Mouse (Mus musculus) liver, embryonic 14.5 days (tissue): ENCODE data around the gene Cmip. TPM values are rescaled to one million over a fixed set of nuclear protein-coding genes. Genes with fewer than 3 reads are reported as not detected.

Source experiments
- ATAC-seq: fragments of 200-750 bp; cut with Nextera tagmentation; 2 replicates; pipeline ENCODE4 v1.8.0; 2017; ENCODE audit warnings: moderate number of reproducible peaks, mild to moderate bottlenecking, moderate library complexity; ENCODE audit not compliant: insufficient read depth
- DNase-seq, 3 experiments: peaks; one replicate each; pipeline ENCODE4 v3.0.0-alpha.2; 2012 to 2013; ENCODE audit warnings: low read depth in 3 of 3, low spot score in 3 of 3
- H3K27ac ChIP-seq: fragments of 300-500 bp; sonication (generic); 2 replicates; pipeline ENCODE4 v1.5.1; 2014; ENCODE audit warnings: moderate library complexity, mild to moderate bottlenecking, control low read depth, inconsistent platforms
- H3K27me3 ChIP-seq: fragments of 300-500 bp; sonication (generic); 2 replicates; pipeline ENCODE4 v1.6.1; 2014; ENCODE audit warnings: mild to moderate bottlenecking, low read length, moderate library complexity; ENCODE audit not compliant: control insufficient read depth, insufficient read depth
- H3K36me3 ChIP-seq: fragments of 300-500 bp; sonication (generic); replicated peaks from 2 replicates; pipeline ENCODE4 v1.6.1; 2014; ENCODE audit warnings: low read depth; ENCODE audit not compliant: control insufficient read depth, insufficient read depth
- H3K4me1 ChIP-seq, 2 experiments: fragments of 200-500 bp in 1 of 2; fragments of 300-500 bp in 1 of 2; sonication (generic) in 1 of 2; replicated peaks; 2 replicates each; pipeline ENCODE4 v1.6.1; 2012 to 2014; ENCODE audit warnings: antibody characterized with exemption in 1 of 2, inconsistent platforms in 1 of 2, low read length in 1 of 2; ENCODE audit not compliant: control insufficient read depth in 2 of 2, insufficient read depth in 2 of 2
- H3K4me2 ChIP-seq: fragments of 300-500 bp; sonication (generic); 2 replicates; pipeline ENCODE4 v1.6.1; 2014; ENCODE audit warnings: low read depth, mild to moderate bottlenecking, control low read depth, moderate library complexity
- H3K4me3 ChIP-seq, 2 experiments: fragments of 200-500 bp in 1 of 2; fragments of 300-500 bp in 1 of 2; sonication (generic) in 1 of 2; 2 replicates each; pipeline ENCODE4 v1.5.1; 2012 to 2014; ENCODE audit warnings: low read depth in 2 of 2, low read length in 2 of 2, mild to moderate bottlenecking in 2 of 2, control low read depth in 1 of 2, inconsistent platforms in 1 of 2, moderate library complexity in 1 of 2; ENCODE audit not compliant: insufficient read depth in 1 of 2
- H3K9ac ChIP-seq: fragments of 300-500 bp; sonication (generic); replicated peaks from 2 replicates; pipeline ENCODE4 v1.6.1; 2014; ENCODE audit warnings: mild to moderate bottlenecking, control low read depth, moderate library complexity
- H3K9me3 ChIP-seq: fragments of 300-500 bp; sonication (generic); 2 replicates; pipeline ENCODE4 v1.6.1; 2016; ENCODE audit warnings: low read length, mixed read lengths; ENCODE audit not compliant: control insufficient read depth
- CTCF ChIP-seq: IDR thresholded peaks from 2 replicates; pipeline ENCODE4 v1.5.1; 2016; ENCODE audit warnings: antibody characterized with exemption, low read depth, control low read depth
- EP300 ChIP-seq: IDR thresholded peaks from 2 replicates; pipeline ENCODE4 v1.6.1; 2016; ENCODE audit warnings: antibody characterized with exemption, low read depth
- WGBS: fragments of 180-500 bp; shearing (Covaris S2); extraction: QIAGEN DNeasy Blood & Tissue Kit; methylation state at CpG from one replicate; pipeline ENCODE4 v1.1.7; 2014; ENCODE audit not compliant: insufficient replicate concordance; 5-methylcytosine and 5-hydroxymethylcytosine counted together
- polyA plus RNA-seq, 2 experiments: library from polyadenylated mRNA; depleted of rRNA in 1 of 2; stranded (reverse) in 1 of 2; unstranded in 1 of 2; fragments of >200 nt; fragmentation: Nextera tagmentation in 1 of 2; extraction: Ambion mirVana in 1 of 2; gene quantifications; 2 replicates each; pipeline versions ENCODE4 v1.2.1 to v1.2.3; 2012 to 2014

Cmip gene
- polyA plus RNA-seq, 2 experiments = 6.7 to 10.4 TPM

DNA sequence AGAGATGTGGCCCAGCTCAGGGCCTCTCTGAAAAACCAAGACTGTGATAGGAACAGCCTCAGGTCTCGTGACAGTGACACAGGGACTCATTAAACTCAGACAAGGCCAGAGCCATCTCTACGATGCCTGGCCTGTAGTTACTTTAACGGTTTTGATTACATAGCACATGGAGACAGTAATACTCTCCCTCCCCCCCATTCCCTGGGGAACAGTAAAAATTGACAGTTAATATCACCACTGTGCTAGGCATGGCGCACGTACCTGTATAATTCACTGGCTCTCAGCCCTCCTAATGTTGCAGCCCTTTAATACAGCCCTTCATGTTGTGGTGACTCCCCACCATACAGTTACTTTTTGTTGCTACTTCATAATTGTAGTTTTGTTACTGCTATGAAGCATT is 188.6 kb downstream of the Cmip start:
- Histone ChIP-seq H3K27me3 (no peaks in the 10 kb centered on the region), H3K27ac (no peak overlapping the region), H3K4me3 (no peak overlapping the region), H3K36me3 (peaks cover 13% of the 10 kb centered on the region), H3K4me2 (no peak overlapping the region), H3K4me1 (peaks cover 0 to under 1% of the 10 kb centered on the region in 2 experiments; a peak in 1 of 4 replicates), H3K9ac (no peak overlapping the region), H3K9me3 (no peaks in the 10 kb centered on the region)
- no peak for DNase-seq
- no peak for TF ChIP-seq CTCF
- TF ChIP-seq EP300 = no peak
- ATAC-seq = no peak
- WGBS = 85% methylated on average over 5 of the region's 5 CpGs

DNA sequence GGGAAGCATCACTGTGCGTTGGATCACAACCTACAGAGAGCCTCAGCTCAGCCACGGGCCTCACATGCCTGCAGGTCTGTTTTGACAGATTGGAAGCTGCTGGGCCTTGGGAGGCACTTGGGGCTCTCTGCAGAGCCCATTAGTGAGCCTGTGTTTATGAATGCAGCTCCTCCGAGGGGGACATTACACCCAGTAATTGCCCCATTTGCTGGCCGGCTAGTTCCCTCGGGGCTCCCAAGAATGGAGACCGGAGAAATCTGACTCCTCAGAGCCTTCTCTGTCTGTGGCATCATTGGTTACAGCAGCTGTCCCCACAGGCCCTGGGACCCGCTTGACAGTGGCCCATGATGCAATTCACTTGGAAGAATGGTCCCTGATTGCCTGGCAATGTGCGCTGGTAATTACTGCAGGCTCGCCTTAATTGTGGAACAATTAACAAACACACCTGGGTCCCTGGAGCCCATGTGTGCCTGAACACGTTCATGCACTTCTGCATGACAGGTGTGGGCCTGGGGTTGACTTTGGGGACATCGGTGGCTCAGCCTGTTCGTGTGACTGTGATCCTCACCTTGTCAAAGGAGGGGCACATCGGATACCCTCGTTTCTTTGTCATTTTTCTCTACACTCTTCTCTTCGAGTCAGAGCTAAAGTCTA is 189.6 kb downstream of the Cmip start:
- no peak for ATAC-seq
- no peak overlapping the region for H3K27ac ChIP-seq
- H3K27me3 ChIP-seq = no peaks in the 10 kb centered on the region
- 74% methylated on average over 15 of the region's 15 CpGs for WGBS
- H3K9ac ChIP-seq = no peak overlapping the region
- H3K4me2 ChIP-seq = no peak overlapping the region
- no peak for DNase-seq
- TF ChIP-seq CTCF = no peak
- no peak for TF ChIP-seq EP300
- H3K36me3 ChIP-seq = peaks cover 13% of the 10 kb centered on the region
- H3K9me3 ChIP-seq = no peaks in the 10 kb centered on the region
- no peak overlapping the region for H3K4me3 ChIP-seq
- no peaks in the 10 kb centered on the region for H3K4me1 ChIP-seq

DNA sequence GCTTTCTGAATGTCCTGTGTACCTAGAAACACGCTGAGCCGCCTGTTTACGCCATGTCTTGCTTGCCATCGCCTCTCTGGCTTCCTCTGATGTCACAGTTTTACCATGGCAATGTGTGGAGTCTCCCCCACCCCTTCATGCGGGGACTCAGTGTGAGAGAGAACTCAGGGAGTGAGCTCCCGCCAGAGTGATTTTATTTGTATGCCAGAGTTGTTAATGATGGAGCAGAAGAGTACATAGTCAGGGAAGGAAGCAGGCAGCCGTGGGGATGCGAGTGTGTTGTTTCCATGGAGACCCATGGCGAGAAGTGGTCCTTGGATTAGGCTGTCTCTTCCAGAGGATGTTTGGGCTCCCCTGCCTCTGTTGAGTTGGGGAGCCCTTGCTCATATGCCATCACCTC is 194.2 kb downstream of the Cmip start:
- Histone ChIP-seq H3K27ac (no peak overlapping the region), H3K4me3 (no peak overlapping the region), H3K4me2 (no peak overlapping the region), H3K4me1 (no peaks in the 10 kb centered on the region), H3K27me3 (no peaks in the 10 kb centered on the region), H3K9me3 (no peaks in the 10 kb centered on the region), H3K36me3 (peaks cover 16% of the 10 kb centered on the region), H3K9ac (no peak overlapping the region)
- ATAC-seq (no peak), DNase-seq (no peak)
- WGBS = 81% methylated on average over 9 of the region's 9 CpGs
- no peak for TF ChIP-seq EP300
- TF ChIP-seq CTCF = no peak

DNA sequence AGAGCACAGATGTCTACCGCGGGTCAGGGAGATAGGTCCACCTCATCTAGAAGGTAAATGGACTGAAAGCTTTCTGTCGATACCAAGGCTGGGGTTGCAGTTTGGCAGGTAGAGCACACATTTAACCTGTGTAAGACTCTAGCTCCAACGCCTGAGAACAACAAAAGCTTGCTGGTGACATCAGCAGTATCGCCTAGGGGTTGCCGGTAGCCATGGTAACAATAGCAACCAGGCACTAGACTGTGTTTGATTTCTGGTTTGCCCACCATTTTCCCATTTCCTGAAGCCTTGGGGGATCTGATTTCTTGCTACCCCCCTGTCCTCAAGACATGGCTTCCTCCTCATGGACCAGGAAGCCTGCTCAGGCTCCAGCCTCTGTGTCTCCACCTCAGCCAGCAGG is 197.1 kb downstream of the Cmip start:
- ATAC-seq (no peak), DNase-seq (no peak)
- Histone ChIP-seq H3K9ac (no peak overlapping the region), H3K4me2 (no peak overlapping the region), H3K27ac (no peak overlapping the region), H3K36me3 (peaks cover 9% of the 10 kb centered on the region), H3K9me3 (no peaks in the 10 kb centered on the region), H3K27me3 (no peaks in the 10 kb centered on the region), H3K4me3 (no peak overlapping the region), H3K4me1 (no peaks in the 10 kb centered on the region)
- WGBS = 78% methylated on average over 6 of the region's 6 CpGs
- TF ChIP-seq CTCF (no peak), EP300 (no peak)

DNA sequence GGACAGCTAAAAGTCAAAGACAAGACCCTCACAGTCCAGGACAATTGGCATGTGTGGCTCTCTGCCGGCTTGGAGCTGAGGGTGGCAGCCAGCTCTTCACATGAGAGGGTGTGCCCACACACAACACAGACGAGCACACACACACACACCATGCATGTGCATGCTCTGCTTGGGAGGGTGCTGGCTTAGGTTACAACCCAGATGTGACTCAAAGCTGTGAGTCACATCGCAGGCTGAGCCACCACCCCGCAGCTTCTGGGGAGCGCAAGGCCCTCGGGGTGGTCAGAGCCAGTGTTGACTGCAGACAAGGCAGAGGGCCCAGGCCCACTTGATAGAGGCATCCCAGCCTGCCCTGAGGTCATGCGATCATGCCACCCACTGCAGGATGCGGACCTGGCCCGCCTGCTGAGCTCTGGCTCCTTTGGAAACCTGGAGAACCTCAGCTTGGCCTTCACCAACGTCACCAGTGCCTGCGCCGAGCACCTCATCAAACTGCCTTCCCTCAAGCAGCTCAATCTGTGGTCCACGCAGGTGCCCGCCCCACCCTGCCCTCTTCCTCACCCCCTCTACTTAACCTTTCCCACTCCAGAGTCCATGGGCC is 197.8 kb downstream of the Cmip start:
- Histone ChIP-seq H3K4me2 (no peak overlapping the region), H3K27ac (no peak overlapping the region), H3K9me3 (no peaks in the 10 kb centered on the region), H3K27me3 (no peaks in the 10 kb centered on the region), H3K4me1 (no peaks in the 10 kb centered on the region), H3K36me3 (peaks cover 9% of the 10 kb centered on the region), H3K4me3 (no peak overlapping the region), H3K9ac (no peak overlapping the region)
- TF ChIP-seq EP300 (no peak), CTCF (no peak)
- DNase-seq (no peak), ATAC-seq (no peak)
- WGBS = 86% methylated on average over 14 of the region's 14 CpGs
